Mouse (Mus musculus) brain, embryonic 14.5 days (tissue): Measurements from ENCODE around the gene Cdc42bpa. TPM values are rescaled to one million over a fixed set of nuclear protein-coding genes. Genes with fewer than 3 reads are reported as not detected.

Experiments used
- DNase-seq: peaks from one replicate; pipeline ENCODE4 v3.0.0-alpha.2; 2011; ENCODE audit warnings: low read depth
- CTCF ChIP-seq: fragments of 200-500 bp; IDR thresholded peaks from 2 replicates; pipeline ENCODE4 v1.5.1; 2012; ENCODE audit warnings: inconsistent platforms, mild to moderate bottlenecking, moderate library complexity, borderline replicate concordance; ENCODE audit not compliant: insufficient read depth, insufficient read length; ENCODE audit errors: extremely low read depth
- POLR2A ChIP-seq: fragments of 200-500 bp; IDR thresholded peaks from 2 replicates; pipeline ENCODE4 v1.6.1; 2012; ENCODE audit warnings: mild to moderate bottlenecking, inconsistent platforms, borderline replicate concordance; ENCODE audit not compliant: poor library complexity, insufficient read depth, insufficient read length, severe bottlenecking; ENCODE audit errors: extremely low read depth
- polyA plus RNA-seq: library from polyadenylated mRNA; depleted of rRNA; stranded (reverse); fragments of >200 nt; gene quantifications from 2 replicates; pipeline ENCODE4 v1.2.3, GENCODE M21; 2012

Cdc42bpa gene
- polyA plus RNA-seq, 1 experiment = 60.6 TPM

- TF ChIP-seq POLR2A = no peak
- TF ChIP-seq CTCF = no peak
- no peak for DNase-seq
Measured at GRCm38 (mm10) chr1:180172600-180172999, 212.3 kb downstream of the Cdc42bpa start.

GRCm38 (mm10) chr1:180173017-180173416 is 212.7 kb downstream of the Cdc42bpa start:
- no peak for DNase-seq
- TF ChIP-seq POLR2A = no peak
- no peak for TF ChIP-seq CTCF

- TF ChIP-seq CTCF (no peak), POLR2A (no peak)
- no peak for DNase-seq
Measured at GRCm38 (mm10) chr1:180174718-180175117, 214.4 kb downstream of the Cdc42bpa start.

GRCm38 (mm10) chr1:180175167-180175566 is 214.9 kb downstream of the Cdc42bpa start:
- peak; percentile 58 for DNase-seq
- TF ChIP-seq POLR2A = no peak
- TF ChIP-seq CTCF = peak; percentile 52; the same call in 1 of the 2 replicates

- TF ChIP-seq POLR2A = no peak
- TF ChIP-seq CTCF = no peak
- no peak for DNase-seq
Measured at GRCm38 (mm10) chr1:180175635-180176034, 215.4 kb downstream of the Cdc42bpa start.

GRCm38 (mm10) chr1:180176784-180177183 is 216.5 kb downstream of the Cdc42bpa start:
- TF ChIP-seq POLR2A (no peak), CTCF (no peak)
- no peak for DNase-seq

GRCm38 (mm10) chr1:180178340-180178739 is 218.1 kb downstream of the Cdc42bpa start:
- no peak for DNase-seq
- TF ChIP-seq CTCF = no peak
- no peak for TF ChIP-seq POLR2A

- no peak for DNase-seq
- TF ChIP-seq POLR2A (no peak), CTCF (no peak)
Measured at GRCm38 (mm10) chr1:180179100-180179499, 218.8 kb downstream of the Cdc42bpa start.

- DNase-seq = no peak
- TF ChIP-seq POLR2A (no peak), CTCF (no peak)
Measured at GRCm38 (mm10) chr1:180179840-180180239, 219.6 kb downstream of the Cdc42bpa start.

GRCm38 (mm10) chr1:180181304-180181965 is 221.2 kb downstream of the Cdc42bpa start:
- TF ChIP-seq CTCF (no peak), POLR2A (no peak)
- DNase-seq = no peak

GRCm38 (mm10) chr1:180181966-180182319 is 221.7 kb downstream of the Cdc42bpa start:
- DNase-seq = no peak
- TF ChIP-seq CTCF = no peak
- TF ChIP-seq POLR2A = no peak

- TF ChIP-seq CTCF = no peak
- TF ChIP-seq POLR2A = no peak
- no peak for DNase-seq
Measured at GRCm38 (mm10) chr1:180182731-180183130, 222.5 kb downstream of the Cdc42bpa start.
